Mouse (Mus musculus): Measurements from ENCODE around the gene Gm4952. TPM values are rescaled to one million over a fixed set of nuclear protein-coding genes. Genes with fewer than 3 reads are reported as not detected.
"Not testable (repeated sequence)": the region's sequence is repeated elsewhere in the genome, so short reads cannot be mapped to it uniquely, and the experiment has no call there.

Gm4952 gene
- polyA plus RNA-seq, 1 experiment, result 0.19 TPM

DNA sequence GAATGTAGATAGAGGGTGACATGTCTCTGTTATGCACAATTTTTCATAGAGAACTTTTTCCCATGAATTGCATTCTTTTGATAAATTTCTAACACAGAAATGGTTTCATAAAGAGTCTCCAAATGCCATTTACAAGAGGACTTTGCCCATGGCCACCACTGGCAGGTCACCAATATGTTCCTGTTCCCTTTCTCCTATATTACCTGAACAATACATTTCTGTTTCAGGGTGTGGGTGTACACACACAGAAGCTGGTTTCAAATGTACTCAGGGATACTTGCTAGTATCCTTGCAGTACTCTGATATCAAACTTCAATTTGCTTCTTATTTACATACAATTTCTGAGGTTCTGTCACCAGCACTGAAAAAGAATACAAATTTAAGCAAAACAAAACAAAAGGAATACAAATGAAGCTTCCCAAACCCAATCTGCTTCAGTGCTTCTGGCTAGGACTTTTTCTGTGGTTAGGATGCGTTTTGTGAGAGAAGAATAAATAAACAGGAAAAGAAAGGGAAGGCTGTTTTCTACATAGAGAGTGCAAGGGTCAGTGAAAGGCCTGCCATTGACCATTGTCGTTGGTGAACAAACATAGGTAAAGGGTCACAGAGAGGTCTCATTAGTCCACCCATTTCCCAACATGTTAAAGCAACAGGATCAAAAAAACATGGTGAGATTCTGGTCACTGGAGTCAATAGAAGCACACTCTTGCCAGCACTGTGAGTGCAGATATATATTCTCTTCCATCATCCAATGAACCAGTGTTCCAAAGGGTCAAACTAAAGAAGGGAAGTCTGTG is 1.1 kb downstream of the Gm4952 start:
- no peak for DNase-seq (ENCODE audit: low read depth)

DNA sequence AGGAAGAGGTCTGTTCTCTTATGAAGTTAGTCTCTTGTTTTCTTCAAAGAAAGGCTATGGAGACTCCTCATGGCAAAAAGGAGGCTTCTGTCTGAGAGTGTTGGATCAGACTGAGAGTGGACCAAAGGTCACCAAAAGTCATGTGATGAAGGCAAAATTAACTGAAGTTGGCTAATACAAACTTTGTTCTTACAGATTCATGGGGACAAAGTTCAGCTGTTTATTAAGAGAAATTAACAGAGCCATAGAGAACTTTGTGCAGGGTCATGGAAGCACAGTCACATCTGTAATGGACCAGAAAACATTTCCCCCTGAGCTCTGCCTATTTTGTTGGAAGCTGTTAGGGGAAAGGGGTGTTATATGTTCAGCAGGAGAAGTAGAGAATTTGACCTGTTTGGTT is 8.6 kb downstream of the Gm4952 start:
- DNase-seq (ENCODE audit: low read depth), result no peak

DNA sequence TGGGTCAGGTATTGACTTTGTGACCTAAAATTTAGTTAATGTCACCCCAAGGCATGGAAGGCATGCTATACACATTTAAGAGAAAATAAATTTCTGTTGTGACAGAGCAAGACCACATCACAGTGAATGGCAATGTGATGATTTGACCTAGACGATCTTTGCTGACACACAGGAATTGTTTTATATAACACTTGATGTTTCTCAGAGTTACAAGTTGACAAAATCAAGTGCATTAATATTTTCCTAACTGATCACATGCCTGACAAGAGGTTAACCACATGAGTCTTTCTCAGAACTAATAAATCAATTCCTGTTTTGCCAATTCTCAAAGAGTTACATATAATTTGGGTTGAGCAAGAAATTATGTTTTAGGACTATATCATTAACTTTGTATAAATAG is 13.9 kb downstream of the Gm4952 start:
- no peak for DNase-seq (ENCODE audit: low read depth)

DNA sequence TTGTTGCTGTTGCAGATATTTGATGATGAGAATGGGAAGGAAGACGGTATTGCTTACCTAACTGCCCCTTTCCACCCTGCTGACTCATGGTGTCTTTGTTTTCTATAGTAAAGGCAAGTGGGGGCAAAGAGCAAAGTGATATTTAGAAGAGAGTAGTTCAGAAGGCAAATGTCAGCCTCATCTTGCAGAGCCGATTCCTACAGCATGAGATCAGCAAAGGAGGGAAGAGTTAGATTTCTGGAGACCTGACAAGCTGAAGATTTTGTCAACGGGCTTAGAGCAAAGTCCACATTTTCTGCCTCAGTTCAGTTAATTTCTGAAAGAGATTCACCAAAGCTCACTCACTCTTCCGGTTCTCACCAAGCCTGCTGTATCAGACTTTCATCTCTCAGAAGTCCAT is 33.4 kb downstream of the Gm4952 start, which contains the start of gene Glyat:
TSS of gene Glyat (plus strand) at position 133 of the 400 bp plus-strand sequence.
- no peak for DNase-seq (ENCODE audit: low read depth)

DNA sequence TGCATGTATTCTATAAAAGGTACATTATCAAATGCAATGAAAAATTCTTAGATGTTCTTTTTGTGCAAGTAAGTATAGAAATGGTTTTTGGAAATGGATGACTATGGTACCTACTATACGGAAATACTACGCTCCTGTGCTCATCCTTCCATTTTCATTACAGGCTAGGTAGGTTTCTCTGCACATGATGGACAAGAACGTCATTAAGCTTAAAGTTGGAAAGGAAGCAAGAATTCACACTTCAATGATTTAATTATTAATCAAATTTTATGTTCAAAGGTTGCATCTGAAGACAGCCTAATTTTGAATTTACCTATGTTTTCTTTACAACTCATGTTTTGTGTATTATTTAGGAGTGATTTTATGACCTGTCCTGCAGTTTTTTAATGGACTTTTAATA is 34.5 kb downstream of the Gm4952 start:
- no peak for DNase-seq (ENCODE audit: low read depth)

DNA sequence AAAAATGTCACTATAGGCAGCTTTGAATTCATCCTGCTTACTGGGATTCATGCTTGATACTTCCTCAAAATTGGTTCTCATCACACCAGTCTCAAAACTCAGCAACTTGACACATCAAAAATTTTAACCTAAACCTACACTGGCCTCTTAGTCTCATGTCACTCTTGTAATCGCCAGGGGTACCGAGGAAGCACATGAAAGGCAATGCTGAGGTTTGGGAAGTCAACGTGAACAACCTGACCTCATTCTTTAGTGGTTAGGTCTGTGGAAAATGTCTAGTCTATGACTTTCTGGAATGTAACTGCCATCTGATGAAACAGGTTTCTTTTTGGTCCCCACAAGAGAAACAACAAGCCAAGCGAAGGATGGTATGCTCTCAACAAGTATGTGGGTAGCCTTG is 35.2 kb downstream of the Gm4952 start:
- DNase-seq (ENCODE audit: low read depth), result no peak

DNA sequence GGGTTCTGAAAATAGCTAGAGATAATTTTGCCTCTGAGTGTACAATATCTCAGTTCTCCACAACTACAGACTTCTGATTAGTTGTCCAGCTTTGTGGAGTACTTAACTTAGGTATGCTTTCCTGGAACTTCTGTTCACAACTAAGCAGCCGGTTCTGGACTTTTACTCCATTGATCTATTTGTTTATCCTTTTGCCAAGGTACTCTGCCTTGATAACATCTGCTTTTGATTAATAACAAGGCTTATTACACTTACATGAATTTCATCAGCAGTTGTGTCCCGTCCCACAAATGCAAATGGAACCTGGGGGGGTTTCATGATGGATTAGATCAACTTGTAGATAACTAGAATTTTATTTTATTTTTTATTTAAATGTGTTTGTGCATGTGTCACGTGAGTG is 37.1 kb downstream of the Gm4952 start:
- no peak for DNase-seq (ENCODE audit: low read depth)

DNA sequence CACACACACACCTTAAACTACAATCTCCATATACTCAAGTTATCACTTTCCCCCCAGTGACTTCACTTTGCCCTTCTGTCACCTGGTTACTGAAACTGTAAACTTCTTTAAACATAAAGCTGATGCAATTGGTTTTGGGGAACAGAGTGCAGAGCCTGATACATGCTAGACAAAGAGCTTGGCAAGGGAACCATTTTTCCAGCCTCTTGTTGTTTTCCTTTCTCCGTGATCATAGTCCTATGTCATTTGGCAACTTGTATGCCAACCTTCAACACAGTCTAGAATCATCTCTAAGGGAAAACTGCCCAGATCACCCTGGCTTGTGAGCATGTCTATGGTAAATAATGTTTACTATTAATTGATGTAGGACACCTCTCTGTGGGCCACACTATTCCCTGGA is 38.3 kb downstream of the Gm4952 start:
- no peak for DNase-seq (ENCODE audit: low read depth)

DNA sequence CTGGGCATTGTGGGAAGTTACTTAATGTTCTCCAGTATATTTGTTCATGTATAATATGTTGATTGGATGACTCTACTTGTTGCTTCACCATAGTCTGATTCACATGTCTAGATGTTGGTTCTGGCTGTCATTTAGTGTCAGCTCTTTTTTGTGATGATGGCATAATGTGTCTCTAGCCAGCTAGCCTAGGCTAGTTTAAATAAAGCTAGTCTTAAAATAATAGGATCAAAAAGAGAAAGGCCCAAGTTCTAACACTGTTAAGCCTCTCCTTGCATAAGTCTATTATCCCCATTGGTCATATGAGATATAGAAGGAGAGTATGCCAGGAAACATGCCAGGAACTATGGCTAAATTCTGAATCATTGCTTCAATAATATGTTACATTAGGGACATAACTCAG is 49.7 kb downstream of the Gm4952 start:
- peak; percentile 73 for DNase-seq (ENCODE audit: low read depth)

DNA sequence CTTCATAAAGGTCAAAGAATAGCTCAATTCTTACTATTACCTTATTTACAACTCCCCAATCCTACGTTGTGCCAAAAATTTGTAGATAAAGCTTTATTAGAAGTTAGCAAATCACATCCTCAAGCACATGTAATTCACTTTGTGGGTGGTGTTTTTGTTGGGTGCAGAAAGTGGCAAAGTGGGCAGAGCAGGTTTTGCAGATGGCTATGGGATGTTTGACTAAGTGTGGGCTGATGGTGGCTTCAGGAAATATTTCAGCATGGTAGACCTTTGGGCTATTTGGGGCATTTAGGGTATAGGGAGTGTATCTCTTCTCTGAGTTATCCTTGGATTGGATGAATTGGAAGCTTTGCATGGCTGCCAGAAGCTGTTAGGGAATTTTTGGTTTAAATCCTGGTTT is 66.4 kb downstream of the Gm4952 start:
- peak; percentile 86 for DNase-seq (ENCODE audit: low read depth)

DNA sequence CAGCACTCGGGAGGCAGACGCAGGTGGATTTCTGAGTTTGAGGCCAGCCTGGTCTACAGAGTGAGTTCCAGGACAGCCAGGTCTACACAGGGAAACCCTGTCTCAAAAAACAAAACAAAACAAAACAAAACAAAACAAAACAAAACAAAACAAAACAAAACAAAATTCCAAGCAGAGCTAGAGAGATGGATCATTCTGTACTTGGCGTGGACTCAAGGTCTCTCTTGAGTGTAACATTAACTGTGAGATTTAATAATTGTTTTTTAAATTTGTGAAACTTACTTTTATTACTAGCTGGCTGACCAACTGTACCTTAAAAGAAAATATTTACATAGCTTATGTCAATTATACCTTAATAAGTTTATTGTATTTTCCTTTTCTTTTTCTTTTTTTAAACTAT is 68.8 kb downstream of the Gm4952 start:
- DNase-seq (ENCODE audit: low read depth), result not testable (repeated sequence)

DNA sequence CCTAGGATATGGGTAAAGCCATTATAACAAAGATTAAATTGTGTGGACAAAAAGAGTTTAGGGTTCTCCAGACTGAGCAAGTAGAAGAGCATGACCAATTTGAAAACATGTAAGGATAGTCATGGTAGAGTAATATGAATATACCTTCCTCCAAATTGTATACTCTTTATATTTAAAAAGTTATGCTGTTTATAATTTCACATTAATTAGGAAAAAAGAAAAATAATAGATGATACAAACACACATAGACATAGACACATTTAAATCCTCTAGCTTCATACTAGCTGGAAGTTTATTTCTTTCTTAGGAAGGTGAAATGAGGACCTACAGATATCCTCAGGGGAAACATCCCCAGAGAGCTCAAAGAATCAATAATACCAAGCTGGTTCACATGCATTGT is 70.4 kb downstream of the Gm4952 start, which contains the start of gene Olfr1442:
TSS of gene Olfr1442 (plus strand) at position 301 of the 400 bp plus-strand sequence.
- DNase-seq (ENCODE audit: low read depth), result no peak

DNA sequence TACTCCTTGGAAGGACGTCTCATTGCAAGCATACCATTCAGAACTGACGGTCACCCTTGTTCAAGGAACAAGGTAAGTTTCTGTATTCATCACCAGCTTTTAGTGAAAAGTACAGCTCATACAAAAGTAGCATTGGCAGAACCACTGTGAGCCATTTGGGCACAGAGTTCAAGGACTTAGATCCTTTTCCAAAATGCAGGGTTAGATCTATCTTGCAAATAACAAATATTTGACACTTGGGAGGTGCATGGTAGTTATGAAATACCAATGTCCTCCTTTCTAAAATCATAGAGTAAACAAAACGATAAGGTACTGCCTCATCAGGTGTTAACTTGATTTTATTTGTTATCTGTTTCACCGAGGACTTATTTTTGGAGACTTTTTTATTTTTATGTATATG is 71.3 kb downstream of the Gm4952 start:
- DNase-seq (ENCODE audit: low read depth), result no peak

DNA sequence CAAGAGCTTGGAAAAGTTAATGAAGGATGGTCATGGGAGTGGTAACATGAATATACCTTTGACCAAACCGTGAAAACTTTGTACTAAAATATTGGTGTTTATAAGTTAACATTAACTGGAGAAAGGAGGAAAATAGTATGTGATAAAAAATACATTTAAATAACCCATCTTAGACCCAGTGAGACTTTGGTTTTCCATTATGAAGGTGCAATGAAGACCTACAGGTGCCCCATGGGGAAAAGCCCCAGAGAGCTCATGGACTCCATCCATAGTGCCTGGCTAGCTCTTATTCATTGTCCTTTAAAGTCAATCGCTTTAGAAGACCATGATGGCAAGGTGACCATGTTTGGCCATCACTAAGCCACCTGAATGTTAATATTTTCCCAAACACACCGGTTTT is 78.0 kb downstream of the Gm4952 start, which contains the start of gene Olfr1443:
TSS of gene Olfr1443 (plus strand) at position 301 of the 400 bp plus-strand sequence.
- no peak for DNase-seq (ENCODE audit: low read depth)

Other genes starting within 250 kb of the Gm4952 start
- not detected in 2 replicates for gene Olfr1440, start 212.7 kb upstream of the Gm4952 start, polyA plus RNA-seq (2012; rRNA removed)
- not detected in 2 replicates for gene Olfr1441, start 182.5 kb upstream of the Gm4952 start, polyA plus RNA-seq (2012; rRNA removed)
- not detected in 2 replicates for gene Pfpl, start 172.1 kb upstream of the Gm4952 start, polyA plus RNA-seq (2012; rRNA removed)
- 8.0 and 10.0 TPM in 2 replicates for gene Mpeg1, start 139.2 kb upstream of the Gm4952 start, polyA plus RNA-seq (2012; rRNA removed)
- gene Dtx4, start 98.5 kb upstream of the Gm4952 start, polyA plus RNA-seq (2012; rRNA removed), result 33.0 and 34.9 TPM in 2 replicates
- gene Fam111a, start 54.2 kb upstream of the Gm4952 start, polyA plus RNA-seq (2012; rRNA removed), result 1.5 and 1.7 TPM in 2 replicates
- gene Glyat, start 33.3 kb downstream of the Gm4952 start, polyA plus RNA-seq (2012; rRNA removed), result 0.07 and 0.22 TPM in 2 replicates
- 0.09 TPM in 1 of 2 replicates, not detected in the other for gene Olfr1442, start 70.5 kb downstream of the Gm4952 start, polyA plus RNA-seq (2012; rRNA removed)
- not detected in 2 replicates for gene Olfr1443, start 78.1 kb downstream of the Gm4952 start, polyA plus RNA-seq (2012; rRNA removed)
- gene Keg1, start 95.8 kb downstream of the Gm4952 start, polyA plus RNA-seq (2012; rRNA removed), result 0.72 and 1.3 TPM in 2 replicates
- gene Cntf, start 165.7 kb downstream of the Gm4952 start, polyA plus RNA-seq (2012; rRNA removed), result 0.57 and 1.2 TPM in 2 replicates
- gene Zfp91, start 196.2 kb downstream of the Gm4952 start, polyA plus RNA-seq (2012; rRNA removed), result 21.8 and 24.6 TPM in 2 replicates
- gene Lpxn, start 196.2 kb downstream of the Gm4952 start, polyA plus RNA-seq (2012; rRNA removed), result 6.1 and 8.2 TPM in 2 replicates
- gene Gm5244, start 246.7 kb downstream of the Gm4952 start, polyA plus RNA-seq (2012; rRNA removed), result not detected in 2 replicates